Mouse (Mus musculus): ENCODE data around the gene Efl1. TPM values are rescaled to one million over a fixed set of nuclear protein-coding genes. Genes with fewer than 3 reads are reported as not detected.
"Not testable (repeated sequence)": the region's sequence is repeated elsewhere in the genome, so short reads cannot be mapped to it uniquely, and the experiment has no call there.

Gene Efl1
- total and polyA plus RNA-seq, 3 experiments, result 19.5 to 27.4 (median 21.0) TPM

- Histone ChIP-seq H3K4me1 (ENCODE audit: control insufficient read depth in 1 of 2, insufficient read depth in 2 of 2) (peaks cover 4 to 35% of the 10 kb centered on the region in 2 experiments; a peak in 3 of 4 replicates), H3K9ac (ENCODE audit: insufficient read depth, low read depth) (no peak overlapping the region), H3K9me3 (replicated peaks; ENCODE audit: low read length) (no peaks in the 10 kb centered on the region), H3K36me3 (replicated peaks in 1 of 2; ENCODE audit: control insufficient read depth in 1 of 2, insufficient read depth in 1 of 2, low read length in 1 of 2) (peaks cover 13 to 64% of the 10 kb centered on the region in 2 experiments), H3K79me2 (replicated peaks; ENCODE audit: control insufficient read depth, extremely low read depth, insufficient read depth, poor library complexity, severe bottlenecking) (no peaks in the 10 kb centered on the region), H3K27ac (ENCODE audit: insufficient read depth, low read depth) (no peak overlapping the region), H3K4me3 (replicated peaks in 1 of 3; ENCODE audit: low read depth in 2 of 3, low read length in 2 of 3, poor library complexity in 1 of 3) (no peak overlapping the region), H3K4me2 (ENCODE audit: insufficient read depth, low read depth, poor library complexity, severe bottlenecking) (no peak overlapping the region), H3K27me3 (replicated peaks) (no peaks in the 10 kb centered on the region)
- in situ Hi-C loops (cut with MboI; ENCODE audit: low pct_ligation_motif_present, low pct_unique_long_range_greater_than_20kb, low sequenced_read_pairs) (no loop called here), dilution Hi-C loops (cut with MboI; ENCODE audit: extremely low pct_ligation_motif_present, extremely low pct_unique_long_range_greater_than_20kb, low sequenced_read_pairs) (no loop called here)
- no peak for DNase-seq (ENCODE audit: extremely low read depth)
- TF ChIP-seq RCOR1 (conservative IDR thresholded peaks at IDR 0.05; ENCODE audit: low read depth, low read length) (no peak), NELFE (IDR thresholded peaks at IDR 0.05; ENCODE audit: low read depth, low read length) (no peak), POLR2AphosphoS2 (IDR thresholded peaks at IDR 0.05; ENCODE audit: low read depth, low read length) (no peak), SIN3A (IDR thresholded peaks at IDR 0.05; ENCODE audit: low read length) (no peak), MXI1 (IDR thresholded peaks at IDR 0.05; ENCODE audit: low read depth, low read length) (no peak)
Measured at GRCm38 (mm10) chr7:82770207-82770606, 121.8 kb downstream of the Efl1 start.

GRCm38 (mm10) chr7:82770957-82771660 is 122.7 kb downstream of the Efl1 start:
- Histone ChIP-seq H3K36me3 (replicated peaks in 1 of 2; ENCODE audit: control insufficient read depth in 1 of 2, insufficient read depth in 1 of 2, low read length in 1 of 2) (peaks cover 13 to 64% of the 10 kb centered on the region in 2 experiments), H3K4me1 (ENCODE audit: control insufficient read depth in 1 of 2, insufficient read depth in 2 of 2) (peaks cover 4 to 32% of the 10 kb centered on the region in 2 experiments; a peak in 3 of 4 replicates)
- dilution Hi-C loops (cut with MboI; ENCODE audit: extremely low pct_ligation_motif_present, extremely low pct_unique_long_range_greater_than_20kb, low sequenced_read_pairs); in situ Hi-C loops (cut with MboI; ENCODE audit: low pct_ligation_motif_present, low pct_unique_long_range_greater_than_20kb, low sequenced_read_pairs); H3K9me3 ChIP-seq (replicated peaks; ENCODE audit: low read length); H3K27me3 ChIP-seq (replicated peaks); H3K4me2 ChIP-seq (ENCODE audit: insufficient read depth, low read depth, poor library complexity, severe bottlenecking); H3K9ac ChIP-seq (ENCODE audit: insufficient read depth, low read depth); H3K4me3 ChIP-seq (replicated peaks in 1 of 3; ENCODE audit: low read depth in 2 of 3, low read length in 2 of 3, poor library complexity in 1 of 3); H3K79me2 ChIP-seq (replicated peaks; ENCODE audit: control insufficient read depth, extremely low read depth, insufficient read depth, poor library complexity, severe bottlenecking); H3K27ac ChIP-seq (ENCODE audit: insufficient read depth, low read depth): not testable (repeated sequence)
- TF ChIP-seq ZMIZ1 (IDR thresholded peaks at IDR 0.05; ENCODE audit: low read depth, low read length) (peak; percentile 74), UBTF (IDR thresholded peaks at IDR 0.05; ENCODE audit: low read depth, low read length) (peak; percentile 99), MYC (IDR thresholded peaks at IDR 0.05; ENCODE audit: low read depth, low read length) (peak; percentile 48; the same call in 1 of the 2 replicates), CHD1 (IDR thresholded peaks at IDR 0.05; ENCODE audit: low read depth, low read length) (peak; percentile 72), NELFE (IDR thresholded peaks at IDR 0.05; ENCODE audit: low read depth, low read length) (peak; percentile 19; the same call in 1 of the 2 replicates)
- DNase-seq (ENCODE audit: extremely low read depth), result peak; percentile 65

- H3K27me3 ChIP-seq (replicated peaks); H3K27ac ChIP-seq (ENCODE audit: insufficient read depth, low read depth); in situ Hi-C loops (cut with MboI; ENCODE audit: low pct_ligation_motif_present, low pct_unique_long_range_greater_than_20kb, low sequenced_read_pairs); dilution Hi-C loops (cut with MboI; ENCODE audit: extremely low pct_ligation_motif_present, extremely low pct_unique_long_range_greater_than_20kb, low sequenced_read_pairs); H3K9ac ChIP-seq (ENCODE audit: insufficient read depth, low read depth); H3K79me2 ChIP-seq (replicated peaks; ENCODE audit: control insufficient read depth, extremely low read depth, insufficient read depth, poor library complexity, severe bottlenecking); DNase-seq (ENCODE audit: extremely low read depth); H3K9me3 ChIP-seq (replicated peaks; ENCODE audit: low read length); H3K4me3 ChIP-seq (replicated peaks in 1 of 3; ENCODE audit: low read depth in 2 of 3, low read length in 2 of 3, poor library complexity in 1 of 3); H3K4me2 ChIP-seq (ENCODE audit: insufficient read depth, low read depth, poor library complexity, severe bottlenecking): not testable (repeated sequence)
- Histone ChIP-seq H3K4me1 (ENCODE audit: control insufficient read depth in 1 of 2, insufficient read depth in 2 of 2) (peaks cover 5 to 32% of the 10 kb centered on the region in 2 experiments; a peak in 3 of 4 replicates), H3K36me3 (replicated peaks in 1 of 2; ENCODE audit: control insufficient read depth in 1 of 2, insufficient read depth in 1 of 2, low read length in 1 of 2) (peaks cover 15 to 65% of the 10 kb centered on the region in 2 experiments)
Measured at GRCm38 (mm10) chr7:82771661-82772021, 123.2 kb downstream of the Efl1 start.
